Mouse (Mus musculus) limb, embryonic 13.5 days (tissue): ENCODE measurements around the gene Cracr2b. TPM values are rescaled to one million over a fixed set of nuclear protein-coding genes. Genes with fewer than 3 reads are reported as not detected.

Source experiments
- ATAC-seq: fragments of 200-750 bp; cut with Nextera tagmentation; 2 replicates; pipeline ENCODE4 v1.8.0; 2017; ENCODE audit warnings: low read depth, moderate number of reproducible peaks, moderate TSS enrichment; ENCODE audit not compliant: low FRiP score
- H3K27ac ChIP-seq: fragments of 300-500 bp; sonication (generic); 2 replicates; pipeline ENCODE4 v1.5.1; 2015; ENCODE audit warnings: inconsistent platforms, mild to moderate bottlenecking, moderate library complexity
- H3K27me3 ChIP-seq: fragments of 300-500 bp; sonication (generic); 2 replicates; pipeline ENCODE4 v1.6.1; 2015; ENCODE audit warnings: mild to moderate bottlenecking, inconsistent platforms
- H3K36me3 ChIP-seq: fragments of 300-500 bp; sonication (generic); 2 replicates; pipeline ENCODE4 v1.6.1; 2015; ENCODE audit warnings: inconsistent platforms, mild to moderate bottlenecking, moderate library complexity
- H3K4me1 ChIP-seq: fragments of 300-500 bp; sonication (generic); 2 replicates; pipeline ENCODE4 v1.6.1; 2015; ENCODE audit warnings: inconsistent platforms
- H3K4me2 ChIP-seq: fragments of 300-500 bp; sonication (generic); replicated peaks from 2 replicates; pipeline ENCODE4 v1.6.1; 2015; ENCODE audit warnings: inconsistent platforms, mild to moderate bottlenecking, moderate library complexity
- H3K4me3 ChIP-seq: fragments of 300-500 bp; sonication (generic); 2 replicates; pipeline ENCODE4 v1.5.1; 2015; ENCODE audit warnings: moderate library complexity, mild to moderate bottlenecking, inconsistent platforms
- H3K9ac ChIP-seq: fragments of 300-500 bp; sonication (generic); 2 replicates; pipeline ENCODE4 v1.6.1; 2015; ENCODE audit warnings: mild to moderate bottlenecking, inconsistent platforms
- H3K9me3 ChIP-seq: fragments of 300-500 bp; sonication (generic); 2 replicates; pipeline ENCODE4 v1.6.1; 2016; ENCODE audit warnings: inconsistent platforms
- WGBS: fragments of 180-500 bp; shearing (Covaris S2); methylation state at CpG from one replicate; pipeline ENCODE4 v1.1.7; 2015; 5-methylcytosine and 5-hydroxymethylcytosine counted together
- polyA plus RNA-seq: library from polyadenylated mRNA; unstranded; fragments of >200 nt; fragmentation: Nextera tagmentation; extraction: Ambion mirVana; gene quantifications from 2 replicates; pipeline ENCODE4 v1.2.1, GENCODE M21; 2015

The Cracr2b gene
- polyA plus RNA-seq, 1 experiment from 2014 or later, result 13.5 TPM

GRCm38 (mm10) chr7:141435856-141436522, 24.9 kb upstream of the Cracr2b start:
- no peak overlapping the region for H3K27ac ChIP-seq
- ATAC-seq, result no peak
- H3K36me3 ChIP-seq, result peaks cover 60% of the 10 kb centered on the region
- H3K4me1 ChIP-seq, result peaks cover 43% of the 10 kb centered on the region
- no peak overlapping the region for H3K9ac ChIP-seq
- peak overlapping the region; percentile 61 for H3K4me3 ChIP-seq
- no peaks in the 10 kb centered on the region for H3K27me3 ChIP-seq
- no peaks in the 10 kb centered on the region for H3K9me3 ChIP-seq
- WGBS, result 81% methylated on average over 9 of the region's 9 CpGs
- H3K4me2 ChIP-seq, result peak overlapping the region; percentile 90

GRCm38 (mm10) chr7:141436523-141436892, 24.4 kb upstream of the Cracr2b start:
- ATAC-seq, result no peak
- Histone ChIP-seq H3K4me1 (peaks cover 45% of the 10 kb centered on the region), H3K36me3 (peaks cover 60% of the 10 kb centered on the region)

GRCm38 (mm10) chr7:141437178-141438120, 23.4 kb upstream of the Cracr2b start, which contains the start of gene Slc25a22:
Slc25a22 (minus strand) TSS chr7:141437892.
- Histone ChIP-seq H3K4me3 (peak within 1 kb of the TSS; percentile 61), H3K9me3 (no peaks in the 10 kb centered on the region), H3K27ac (peak within 1 kb of the TSS; percentile 48; the same call in 1 of the 2 replicates), H3K9ac (peak within 1 kb of the TSS; percentile 85), H3K36me3 (peaks cover 59% of the 10 kb centered on the region), H3K4me1 (peaks cover 53% of the 10 kb centered on the region), H3K27me3 (no peaks in the 10 kb centered on the region), H3K4me2 (peak within 1 kb of the TSS; percentile 90)
- peak; percentile 82 for ATAC-seq
- 5% methylated on average over 53 of the region's 53 CpGs for WGBS

More at GRCm38 (mm10) chr7:141436523-141436892, 24.4 kb upstream of the Cracr2b start:
- peak overlapping the region; percentile 61 for H3K4me3 ChIP-seq
- peak overlapping the region; percentile 90 for H3K4me2 ChIP-seq
- H3K9me3 ChIP-seq, result no peaks in the 10 kb centered on the region
- 76% methylated on average over 2 of the region's 2 CpGs for WGBS
- H3K27ac ChIP-seq, result no peak overlapping the region; the same call in 1 of the 2 replicates
- peak overlapping the region; percentile 85 for H3K9ac ChIP-seq
- no peaks in the 10 kb centered on the region for H3K27me3 ChIP-seq

- H3K4me1 ChIP-seq, result peaks cover 60% of the 10 kb centered on the region
- H3K9ac ChIP-seq, result peak overlapping the region; percentile 35; the same call in 1 of the 2 replicates
- H3K36me3 ChIP-seq, result peaks cover 50% of the 10 kb centered on the region
- no peak for ATAC-seq
- WGBS, result 91% methylated on average over 12 of the region's 12 CpGs
- no peaks in the 10 kb centered on the region for H3K9me3 ChIP-seq
- no peaks in the 10 kb centered on the region for H3K27me3 ChIP-seq
- no peak overlapping the region for H3K27ac ChIP-seq
- H3K4me3 ChIP-seq, result no peak overlapping the region
- H3K4me2 ChIP-seq, result no peak overlapping the region
Measured at GRCm38 (mm10) chr7:141438201-141438968, 22.5 kb upstream of the Cracr2b start.

GRCm38 (mm10) chr7:141439140-141439679, 21.7 kb upstream of the Cracr2b start:
- Histone ChIP-seq H3K4me2 (no peak overlapping the region), H3K9me3 (no peaks in the 10 kb centered on the region), H3K27me3 (no peaks in the 10 kb centered on the region), H3K9ac (0 out of 2 replicates have a peak overlapping the region, but pooled peaks have one; percentile 35), H3K27ac (no peak overlapping the region), H3K4me1 (peaks cover 57% of the 10 kb centered on the region), H3K4me3 (no peak overlapping the region), H3K36me3 (peaks cover 44% of the 10 kb centered on the region)
- no peak for ATAC-seq
- WGBS, result 91% methylated on average over 10 of the region's 10 CpGs

GRCm38 (mm10) chr7:141439811-141440210, 21.1 kb upstream of the Cracr2b start:
- WGBS, result 95% methylated on average over 11 of the region's 11 CpGs
- peaks cover 44% of the 10 kb centered on the region for H3K36me3 ChIP-seq
- no peak overlapping the region for H3K9ac ChIP-seq
- no peak overlapping the region for H3K27ac ChIP-seq
- ATAC-seq, result no peak
- no peak overlapping the region for H3K4me2 ChIP-seq
- H3K4me1 ChIP-seq, result peaks cover 55% of the 10 kb centered on the region
- no peaks in the 10 kb centered on the region for H3K9me3 ChIP-seq
- no peaks in the 10 kb centered on the region for H3K27me3 ChIP-seq
- H3K4me3 ChIP-seq, result no peak overlapping the region

- H3K4me1 ChIP-seq, result peaks cover 47% of the 10 kb centered on the region
- ATAC-seq, result no peak
- H3K36me3 ChIP-seq, result peaks cover 44% of the 10 kb centered on the region
- WGBS, result 27% methylated on average over 6 of the region's 6 CpGs
- no peak overlapping the region for H3K27ac ChIP-seq
- H3K9ac ChIP-seq, result no peak overlapping the region
- H3K27me3 ChIP-seq, result no peaks in the 10 kb centered on the region
- no peak overlapping the region for H3K4me2 ChIP-seq
- no peak overlapping the region for H3K4me3 ChIP-seq
- H3K9me3 ChIP-seq, result no peaks in the 10 kb centered on the region
Measured at GRCm38 (mm10) chr7:141440613-141441012, 20.3 kb upstream of the Cracr2b start.

- no peak for ATAC-seq
- 88% methylated on average over 9 of the region's 9 CpGs for WGBS
- H3K4me2 ChIP-seq, result no peak overlapping the region
- no peak overlapping the region for H3K4me3 ChIP-seq
- H3K27me3 ChIP-seq, result no peaks in the 10 kb centered on the region
- H3K36me3 ChIP-seq, result peaks cover 44% of the 10 kb centered on the region
- H3K27ac ChIP-seq, result no peak overlapping the region
- H3K4me1 ChIP-seq, result peaks cover 39% of the 10 kb centered on the region
- H3K9ac ChIP-seq, result peak overlapping the region; percentile 75; the same call in 1 of the 2 replicates
- H3K9me3 ChIP-seq, result no peaks in the 10 kb centered on the region
Measured at GRCm38 (mm10) chr7:141441460-141441859, 19.4 kb upstream of the Cracr2b start.

- H3K9ac ChIP-seq, result peak overlapping the region; percentile 75
- H3K9me3 ChIP-seq, result no peaks in the 10 kb centered on the region
- H3K27ac ChIP-seq, result no peak overlapping the region
- 92% methylated on average over 13 of the region's 13 CpGs for WGBS
- no peaks in the 10 kb centered on the region for H3K27me3 ChIP-seq
- H3K4me1 ChIP-seq, result peaks cover 32% of the 10 kb centered on the region
- H3K4me3 ChIP-seq, result peak overlapping the region; percentile 52
- H3K4me2 ChIP-seq, result peak overlapping the region; percentile 88
- peaks cover 44% of the 10 kb centered on the region for H3K36me3 ChIP-seq
- ATAC-seq, result no peak
Measured at GRCm38 (mm10) chr7:141442199-141442598, 18.7 kb upstream of the Cracr2b start.

- H3K4me2 ChIP-seq, result peak overlapping the region; percentile 88
- H3K4me3 ChIP-seq, result peak overlapping the region; percentile 52
- peak overlapping the region; percentile 73 for H3K27ac ChIP-seq
- peaks cover 34% of the 10 kb centered on the region for H3K4me1 ChIP-seq
- 18% methylated on average over 12 of the region's 12 CpGs for WGBS
- H3K9ac ChIP-seq, result peak overlapping the region; percentile 75
- ATAC-seq, result no peak
- H3K27me3 ChIP-seq, result no peaks in the 10 kb centered on the region
- H3K9me3 ChIP-seq, result no peaks in the 10 kb centered on the region
- H3K36me3 ChIP-seq, result peaks cover 41% of the 10 kb centered on the region
Measured at GRCm38 (mm10) chr7:141443081-141443821, 17.6 kb upstream of the Cracr2b start.

GRCm38 (mm10) chr7:141443828-141444237, 17.1 kb upstream of the Cracr2b start, which contains the start of gene Pidd1:
Pidd1 (minus strand) TSS chr7:141444025.
- Histone ChIP-seq H3K9ac (peak within 1 kb of the TSS; percentile 75), H3K4me3 (peak within 1 kb of the TSS; percentile 52), H3K36me3 (peaks cover 41% of the 10 kb centered on the region), H3K4me2 (peak within 1 kb of the TSS; percentile 88), H3K27me3 (no peaks in the 10 kb centered on the region), H3K27ac (peak within 1 kb of the TSS; percentile 73), H3K9me3 (no peaks in the 10 kb centered on the region), H3K4me1 (peaks cover 40% of the 10 kb centered on the region)
- ATAC-seq, result peak; percentile 33
- WGBS, result under 1% methylated on average over 25 of the region's 25 CpGs
